Mouse (Mus musculus) G1E (cell line): ENCODE results near the gene Nploc4.

ENCODE experiments used
- CTCF ChIP-seq: IDR thresholded peaks from 2 replicates; pipeline ENCODE4 v1.5.1; 2012; ENCODE audit warnings: low read depth, low read length, inconsistent platforms, mixed read lengths
- GATA1 ChIP-seq: IDR thresholded peaks from 2 replicates; pipeline ENCODE4 v1.6.1; 2012; ENCODE audit warnings: borderline replicate concordance, low read length, inconsistent platforms, mixed read lengths
- POLR2AphosphoS5 ChIP-seq: IDR thresholded peaks from 2 replicates; pipeline ENCODE4 v1.6.1; 2012; ENCODE audit warnings: low read depth, low read length, inconsistent platforms; ENCODE audit not compliant: insufficient replicate concordance
- TAL1 ChIP-seq: conservative IDR thresholded peaks from 2 replicates; pipeline ENCODE4 v1.6.1; 2012; ENCODE audit warnings: low read depth, low read length, inconsistent platforms, mixed read lengths

DNA sequence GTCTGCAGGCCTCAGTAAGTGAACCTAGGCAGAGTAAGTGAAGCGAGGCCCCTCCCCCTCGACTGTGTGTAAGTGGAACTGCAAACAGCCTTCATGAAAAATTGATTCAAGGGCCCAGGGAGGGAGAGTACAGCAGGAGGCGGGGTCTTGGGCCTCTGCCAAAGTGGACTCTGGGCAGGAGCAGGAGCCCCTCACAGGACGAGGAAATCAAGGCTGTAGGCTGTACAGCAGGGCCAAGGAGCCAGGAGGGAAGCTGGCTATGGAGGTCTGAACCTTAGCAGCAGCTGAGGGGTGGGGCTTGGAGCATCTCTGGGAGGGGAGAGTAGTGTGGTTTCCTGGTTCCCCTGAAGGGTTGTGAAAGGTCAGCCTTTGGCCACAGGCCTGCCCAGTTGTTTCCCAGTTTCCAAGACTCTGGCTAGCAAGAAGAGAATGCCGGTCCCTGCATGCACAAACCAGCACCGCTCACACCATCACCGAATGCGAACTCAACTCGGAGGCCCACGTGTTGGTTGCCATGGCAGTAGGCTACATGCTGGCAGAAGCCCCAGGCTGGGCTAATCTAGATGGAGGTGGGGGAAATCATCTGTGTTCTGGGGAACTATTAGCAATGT is 79.6 kb downstream of the Nploc4 start:
- TF ChIP-seq GATA1 (no peak), CTCF (no peak), POLR2AphosphoS5 (no peak), TAL1 (no peak)
